Mouse (Mus musculus): ENCODE measurements around the gene Trim43a.

DNA sequence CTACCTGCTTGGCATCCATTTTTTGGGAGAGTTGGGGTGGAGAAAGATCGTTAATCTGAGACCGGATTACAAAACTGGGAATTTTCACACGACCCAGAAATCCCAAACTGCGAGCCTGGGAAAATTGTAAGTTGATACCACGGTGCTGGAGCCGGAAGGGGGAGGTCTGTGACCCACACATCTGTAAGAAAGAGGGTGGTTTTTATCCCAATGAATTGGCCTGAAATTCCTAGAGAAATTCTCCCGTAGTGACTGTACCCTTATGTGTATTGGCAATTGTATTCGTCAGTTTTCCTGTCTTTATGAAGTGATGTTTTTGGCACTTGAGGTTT is 32.1 kb upstream of the Trim43a start:
- no peak for TF ChIP-seq TCF3 (IDR thresholded peaks at IDR 0.05; ENCODE audit: insufficient read length, low read depth)
- no peak for TF ChIP-seq MYOG (IDR thresholded peaks at IDR 0.05; ENCODE audit: control insufficient read depth in 1 of 3, insufficient read depth in 1 of 3, insufficient read length in 2 of 3, low read depth in 2 of 3)
- TF ChIP-seq POLR2AphosphoS2 (IDR thresholded peaks at IDR 0.05; ENCODE audit: insufficient read length, low read depth): no peak
- no peak for TF ChIP-seq POLR2A (IDR thresholded peaks at IDR 0.05; ENCODE audit: insufficient read length, low read depth)
- TF ChIP-seq E2F4 (IDR thresholded peaks at IDR 0.05; ENCODE audit: insufficient read depth): no peak
- no peak for TF ChIP-seq MAX (IDR thresholded peaks at IDR 0.05; ENCODE audit: low read depth)

Data from myocyte (in vitro differentiated cells).